Mouse (Mus musculus) forebrain, embryonic 15.5 days (tissue): ENCODE results near the gene Adcy7. TPM values are rescaled to one million over a fixed set of nuclear protein-coding genes. Genes with fewer than 3 reads are reported as not detected.

Source experiments
- ATAC-seq: fragments of 200-750 bp; cut with Nextera tagmentation; replicated peaks from 2 replicates; pipeline ENCODE4 v1.8.0; 2017; ENCODE audit warnings: mild to moderate bottlenecking, moderate TSS enrichment, moderate library complexity
- H3K27ac ChIP-seq: fragments of 300-500 bp; sonication (generic); replicated peaks from 2 replicates; pipeline ENCODE4 v1.5.1; 2015; ENCODE audit warnings: mild to moderate bottlenecking, inconsistent platforms
- H3K27me3 ChIP-seq: fragments of 300-500 bp; sonication (generic); 2 replicates; pipeline ENCODE4 v1.6.1; 2015; ENCODE audit warnings: inconsistent platforms
- H3K36me3 ChIP-seq: fragments of 300-500 bp; sonication (generic); 2 replicates; pipeline ENCODE4 v1.6.1; 2015; ENCODE audit warnings: mild to moderate bottlenecking, inconsistent platforms
- H3K4me1 ChIP-seq: fragments of 300-500 bp; sonication (generic); 2 replicates; pipeline ENCODE4 v1.6.1; 2015; ENCODE audit warnings: inconsistent platforms
- H3K4me2 ChIP-seq: fragments of 300-500 bp; sonication (generic); replicated peaks from 2 replicates; pipeline ENCODE4 v1.6.1; 2015; ENCODE audit warnings: mild to moderate bottlenecking, inconsistent platforms
- H3K4me3 ChIP-seq: fragments of 300-500 bp; sonication (generic); 2 replicates; pipeline ENCODE4 v1.5.1; 2015; ENCODE audit warnings: mild to moderate bottlenecking, inconsistent platforms
- H3K9ac ChIP-seq: fragments of 300-500 bp; sonication (generic); replicated peaks from 2 replicates; pipeline ENCODE4 v1.6.1; 2015; ENCODE audit warnings: mild to moderate bottlenecking, inconsistent platforms
- H3K9me3 ChIP-seq: fragments of 300-500 bp; sonication (generic); 2 replicates; pipeline ENCODE4 v1.6.1; 2016; ENCODE audit warnings: inconsistent platforms
- WGBS: fragments of 180-500 bp; shearing (Covaris S2); methylation state at CpG from one replicate; pipeline ENCODE4 v1.1.7; 2015; ENCODE audit warnings: mixed read lengths; 5-methylcytosine and 5-hydroxymethylcytosine counted together
- polyA plus RNA-seq: library from polyadenylated mRNA; unstranded; fragments of >200 nt; fragmentation: Nextera tagmentation; extraction: Ambion mirVana; gene quantifications from 2 replicates; pipeline ENCODE4 v1.2.1, GENCODE M21; 2015

Gene Adcy7
- polyA plus RNA-seq, 1 experiment from 2014 or later: 1.5 TPM

- 82% methylated on average over 10 of the region's 10 CpGs for WGBS
- H3K4me1 ChIP-seq: no peaks in the 10 kb centered on the region
- no peak overlapping the region for H3K4me2 ChIP-seq
- ATAC-seq: no peak
- no peak overlapping the region for H3K4me3 ChIP-seq
- H3K9me3 ChIP-seq: no peaks in the 10 kb centered on the region
- no peaks in the 10 kb centered on the region for H3K36me3 ChIP-seq
- no peaks in the 10 kb centered on the region for H3K27me3 ChIP-seq
- H3K27ac ChIP-seq: no peak overlapping the region
- H3K9ac ChIP-seq: no peak overlapping the region
Measured at GRCm38 (mm10) chr8:88309274-88309873, 37.2 kb downstream of the Adcy7 start.

GRCm38 (mm10) chr8:88309881-88310280 lies 37.7 kb downstream of the Adcy7 start:
- WGBS: 94% methylated on average over 7 of the region's 7 CpGs
- H3K27me3 ChIP-seq: no peaks in the 10 kb centered on the region
- H3K4me1 ChIP-seq: no peaks in the 10 kb centered on the region
- H3K36me3 ChIP-seq: no peaks in the 10 kb centered on the region
- no peak overlapping the region for H3K4me2 ChIP-seq
- no peak overlapping the region for H3K27ac ChIP-seq
- H3K9me3 ChIP-seq: no peaks in the 10 kb centered on the region
- no peak overlapping the region for H3K4me3 ChIP-seq
- no peak for ATAC-seq
- no peak overlapping the region for H3K9ac ChIP-seq

- ATAC-seq: no peak
- 90% methylated on average over 13 of the region's 13 CpGs for WGBS
- H3K36me3 ChIP-seq: no peaks in the 10 kb centered on the region
- no peak overlapping the region for H3K4me3 ChIP-seq
- no peak overlapping the region for H3K4me2 ChIP-seq
- no peak overlapping the region for H3K27ac ChIP-seq
- no peaks in the 10 kb centered on the region for H3K9me3 ChIP-seq
- no peaks in the 10 kb centered on the region for H3K27me3 ChIP-seq
- no peaks in the 10 kb centered on the region for H3K4me1 ChIP-seq
- no peak overlapping the region for H3K9ac ChIP-seq
Measured at GRCm38 (mm10) chr8:88310286-88310685, 38.1 kb downstream of the Adcy7 start.

- no peak for ATAC-seq
- H3K36me3 ChIP-seq: no peaks in the 10 kb centered on the region
Measured at GRCm38 (mm10) chr8:88312966-88313365, 40.8 kb downstream of the Adcy7 start.

GRCm38 (mm10) chr8:88313991-88314390 lies 41.8 kb downstream of the Adcy7 start:
- Histone ChIP-seq H3K9me3 (no peaks in the 10 kb centered on the region), H3K4me3 (no peak overlapping the region), H3K36me3 (no peaks in the 10 kb centered on the region), H3K27ac (no peak overlapping the region), H3K4me2 (no peak overlapping the region), H3K9ac (no peak overlapping the region), H3K27me3 (no peaks in the 10 kb centered on the region), H3K4me1 (peaks cover 16% of the 10 kb centered on the region)
- ATAC-seq: no peak
- WGBS: 91% methylated on average over 12 of the region's 12 CpGs

More at GRCm38 (mm10) chr8:88312966-88313365, 40.8 kb downstream of the Adcy7 start:
- 75% methylated on average over 8 of the region's 8 CpGs for WGBS
- H3K4me2 ChIP-seq: no peak overlapping the region
- H3K4me1 ChIP-seq: peaks cover 16% of the 10 kb centered on the region
- no peak overlapping the region for H3K9ac ChIP-seq
- H3K4me3 ChIP-seq: no peak overlapping the region
- no peaks in the 10 kb centered on the region for H3K27me3 ChIP-seq
- H3K27ac ChIP-seq: no peak overlapping the region
- H3K9me3 ChIP-seq: no peaks in the 10 kb centered on the region

- ATAC-seq: no peak
- Histone ChIP-seq H3K27ac (no peak overlapping the region), H3K4me3 (no peak overlapping the region), H3K4me1 (peaks cover 16% of the 10 kb centered on the region), H3K9me3 (no peaks in the 10 kb centered on the region), H3K36me3 (no peaks in the 10 kb centered on the region), H3K9ac (no peak overlapping the region), H3K4me2 (no peak overlapping the region), H3K27me3 (no peaks in the 10 kb centered on the region)
- 99% methylated on average over 8 of the region's 8 CpGs for WGBS
Measured at GRCm38 (mm10) chr8:88315302-88315701, 43.1 kb downstream of the Adcy7 start.

GRCm38 (mm10) chr8:88316139-88316931 lies 44.1 kb downstream of the Adcy7 start:
- Histone ChIP-seq H3K4me1 (peaks cover 16% of the 10 kb centered on the region), H3K4me2 (no peak overlapping the region), H3K27me3 (no peaks in the 10 kb centered on the region), H3K9ac (no peak overlapping the region), H3K36me3 (no peaks in the 10 kb centered on the region), H3K9me3 (no peaks in the 10 kb centered on the region), H3K27ac (0 out of 2 replicates have a peak overlapping the region, but pooled peaks have one; percentile 44), H3K4me3 (no peak overlapping the region)
- peak; percentile 79 for ATAC-seq
- WGBS: 36% methylated on average over 8 of the region's 8 CpGs

GRCm38 (mm10) chr8:88317341-88317740 lies 45.1 kb downstream of the Adcy7 start:
- WGBS: 69% methylated on average over 5 of the region's 5 CpGs

GRCm38 (mm10) chr8:88318151-88318550 lies 45.9 kb downstream of the Adcy7 start:
- H3K9me3 ChIP-seq: no peaks in the 10 kb centered on the region
- no peak overlapping the region for H3K4me3 ChIP-seq
- no peak overlapping the region for H3K27ac ChIP-seq
- no peaks in the 10 kb centered on the region for H3K36me3 ChIP-seq
- H3K27me3 ChIP-seq: no peaks in the 10 kb centered on the region
- H3K4me2 ChIP-seq: no peak overlapping the region
- WGBS: 93% methylated on average over 8 of the region's 8 CpGs
- H3K4me1 ChIP-seq: peaks cover 16% of the 10 kb centered on the region
- H3K9ac ChIP-seq: no peak overlapping the region
- ATAC-seq: no peak

More at GRCm38 (mm10) chr8:88317341-88317740, 45.1 kb downstream of the Adcy7 start:
- Histone ChIP-seq H3K4me3 (no peak overlapping the region), H3K9me3 (no peaks in the 10 kb centered on the region), H3K4me2 (no peak overlapping the region), H3K4me1 (peaks cover 16% of the 10 kb centered on the region), H3K36me3 (no peaks in the 10 kb centered on the region), H3K9ac (no peak overlapping the region), H3K27ac (no peak overlapping the region), H3K27me3 (no peaks in the 10 kb centered on the region)
- ATAC-seq: no peak

- no peak overlapping the region for H3K9ac ChIP-seq
- H3K4me1 ChIP-seq: peaks cover 16% of the 10 kb centered on the region
- peaks cover 4% of the 10 kb centered on the region; the same call in 1 of the 2 replicates for H3K36me3 ChIP-seq
- no peak for ATAC-seq
- H3K27ac ChIP-seq: no peak overlapping the region
- WGBS: 89% methylated on average over 6 of the region's 6 CpGs
- no peak overlapping the region for H3K4me2 ChIP-seq
- H3K9me3 ChIP-seq: no peaks in the 10 kb centered on the region
- H3K4me3 ChIP-seq: no peak overlapping the region
- H3K27me3 ChIP-seq: no peaks in the 10 kb centered on the region
Measured at GRCm38 (mm10) chr8:88320134-88320533, 47.9 kb downstream of the Adcy7 start.

GRCm38 (mm10) chr8:88321387-88321786 lies 49.2 kb downstream of the Adcy7 start:
- Histone ChIP-seq H3K9me3 (no peaks in the 10 kb centered on the region), H3K27me3 (no peaks in the 10 kb centered on the region), H3K4me3 (no peak overlapping the region), H3K9ac (no peak overlapping the region), H3K4me2 (no peak overlapping the region), H3K36me3 (peaks cover 15% of the 10 kb centered on the region), H3K4me1 (peaks cover 10% of the 10 kb centered on the region), H3K27ac (no peak overlapping the region)
- 88% methylated on average over 5 of the region's 5 CpGs for WGBS
- ATAC-seq: no peak

GRCm38 (mm10) chr8:88323523-88323922 lies 51.3 kb downstream of the Adcy7 start:
- Histone ChIP-seq H3K4me3 (no peak overlapping the region), H3K9ac (no peak overlapping the region), H3K4me1 (no peaks in the 10 kb centered on the region), H3K36me3 (peaks cover 28% of the 10 kb centered on the region), H3K9me3 (no peaks in the 10 kb centered on the region), H3K27ac (no peak overlapping the region), H3K27me3 (no peaks in the 10 kb centered on the region), H3K4me2 (no peak overlapping the region)
- WGBS: 91% methylated on average over 5 of the region's 5 CpGs
- ATAC-seq: no peak
